Mouse (Mus musculus) forebrain, postnatal 0 days (tissue): ENCODE data around the gene Cops4. TPM values are rescaled to one million over a fixed set of nuclear protein-coding genes. Genes with fewer than 3 reads are reported as not detected.
A peak's percentile ranks its signal among the peaks of the same experiment; 100 is the strongest.

Experiments
- ATAC-seq: fragments of 200-750 bp; cut with Nextera tagmentation; 2 replicates; pipeline ENCODE4 v1.8.0; 2017; ENCODE audit warnings: mild to moderate bottlenecking, moderate library complexity
- DNase-seq: peaks from one replicate; pipeline ENCODE4 v3.0.0-alpha.2; 2015
- H3K27ac ChIP-seq: fragments of 300-500 bp; sonication (generic); 2 replicates; pipeline ENCODE4 v1.5.1; 2014; ENCODE audit warnings: low read depth, mild to moderate bottlenecking, antibody characterized with exemption, low read length, moderate library complexity, mixed read lengths
- H3K27me3 ChIP-seq: fragments of 300-500 bp; sonication (generic); 2 replicates; pipeline ENCODE4 v1.6.1; 2014; ENCODE audit warnings: mild to moderate bottlenecking, low read length, mixed read lengths; ENCODE audit not compliant: insufficient read depth
- H3K36me3 ChIP-seq: fragments of 300-500 bp; sonication (generic); 2 replicates; pipeline ENCODE4 v1.6.1; 2014; ENCODE audit warnings: mild to moderate bottlenecking, moderate library complexity; ENCODE audit not compliant: insufficient read depth
- H3K4me1 ChIP-seq: fragments of 300-500 bp; sonication (generic); 2 replicates; pipeline ENCODE4 v1.6.1; 2014; ENCODE audit warnings: antibody characterized with exemption; ENCODE audit not compliant: insufficient read depth
- H3K4me2 ChIP-seq: fragments of 300-500 bp; sonication (generic); 2 replicates; pipeline ENCODE4 v1.6.1; 2014; ENCODE audit warnings: low read depth, mild to moderate bottlenecking, moderate library complexity
- H3K4me3 ChIP-seq: fragments of 300-500 bp; sonication (generic); 2 replicates; pipeline ENCODE4 v1.5.1; 2014; ENCODE audit warnings: low read depth, low read length, mixed read lengths
- H3K9ac ChIP-seq: fragments of 300-500 bp; sonication (generic); 2 replicates; pipeline ENCODE4 v1.6.1; 2014; ENCODE audit warnings: mild to moderate bottlenecking
- H3K9me3 ChIP-seq: fragments of 300-500 bp; sonication (generic); 2 replicates; pipeline ENCODE4 v1.6.1; 2016; ENCODE audit warnings: low read length
- CTCF ChIP-seq: sonication (generic); IDR thresholded peaks from 2 replicates; pipeline ENCODE4 v1.5.1; 2016; ENCODE audit warnings: antibody characterized with exemption, control low read depth, low read depth
- WGBS: fragments of 180-500 bp; shearing (Covaris S2); extraction: QIAGEN DNeasy Blood & Tissue Kit; methylation state at CpG from one replicate; pipeline ENCODE4 v1.1.7; 2014; 5-methylcytosine and 5-hydroxymethylcytosine counted together
- microRNA-seq, 2 experiments: library from miRNA; unstranded; fragments of <30 nt; microRNA quantifications; one replicate each; pipeline ENCODE4; 2016
- polyA plus RNA-seq: library from polyadenylated mRNA; unstranded; fragments of >200 nt; fragmentation: Nextera tagmentation; extraction: Ambion mirVana; gene quantifications from 2 replicates; pipeline ENCODE4 v1.2.1, GENCODE M21; 2015
- total RNA-seq: library from RNA; depleted of rRNA; stranded (reverse); fragments of >200 nt; gene quantifications from 2 replicates; pipeline ENCODE4 v1.2.3, GENCODE M21; 2014; rRNA removed

The Cops4 gene
- total and polyA plus RNA-seq, 2 experiments from 2014 or later: 136 to 184 TPM

DNA sequence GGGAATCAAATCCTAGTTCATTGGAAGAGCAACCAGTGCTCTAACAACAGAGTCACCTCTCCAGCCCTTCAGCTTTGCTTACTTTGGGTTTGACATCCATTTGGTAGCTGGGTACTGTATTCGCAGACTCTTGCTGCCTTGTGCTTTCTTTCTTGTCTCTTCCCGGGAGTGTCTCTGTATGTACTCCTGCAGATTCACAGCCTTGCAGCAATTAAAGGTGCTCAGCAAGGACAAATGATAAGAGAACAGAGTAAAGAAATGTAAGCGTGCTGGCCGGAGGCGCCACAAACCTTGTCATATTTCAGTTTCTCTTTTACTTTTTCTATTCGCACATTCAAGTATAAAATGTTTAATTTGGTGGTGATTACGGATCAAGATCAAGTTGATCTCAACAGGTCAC is 69.0 kb downstream of the Cops4 start:
- Histone ChIP-seq H3K36me3 (no peaks in the 10 kb centered on the region), H3K27me3 (no peaks in the 10 kb centered on the region), H3K9ac (no peak overlapping the region), H3K27ac (no peak overlapping the region), H3K4me1 (no peaks in the 10 kb centered on the region), H3K4me2 (no peak overlapping the region), H3K4me3 (no peak overlapping the region), H3K9me3 (no peaks in the 10 kb centered on the region)
- TF ChIP-seq CTCF: no peak
- DNase-seq: no peak
- WGBS: 92% methylated on average over 7 of the region's 7 CpGs
- no peak for ATAC-seq

- H3K4me1 ChIP-seq: no peaks in the 10 kb centered on the region
- no peaks in the 10 kb centered on the region for H3K36me3 ChIP-seq
- ATAC-seq: no peak
- DNase-seq: no peak
- no peak overlapping the region for H3K9ac ChIP-seq
- H3K27ac ChIP-seq: no peak overlapping the region
- no peak for TF ChIP-seq CTCF
- H3K4me3 ChIP-seq: no peak overlapping the region
- H3K4me2 ChIP-seq: no peak overlapping the region
- 48% methylated on average over 2 of the region's 2 CpGs for WGBS
- no peaks in the 10 kb centered on the region for H3K9me3 ChIP-seq
- no peaks in the 10 kb centered on the region for H3K27me3 ChIP-seq
These were observed 69.5 kb downstream of the Cops4 start for GRCm38 (mm10) chr5:100587626-100588025.

DNA sequence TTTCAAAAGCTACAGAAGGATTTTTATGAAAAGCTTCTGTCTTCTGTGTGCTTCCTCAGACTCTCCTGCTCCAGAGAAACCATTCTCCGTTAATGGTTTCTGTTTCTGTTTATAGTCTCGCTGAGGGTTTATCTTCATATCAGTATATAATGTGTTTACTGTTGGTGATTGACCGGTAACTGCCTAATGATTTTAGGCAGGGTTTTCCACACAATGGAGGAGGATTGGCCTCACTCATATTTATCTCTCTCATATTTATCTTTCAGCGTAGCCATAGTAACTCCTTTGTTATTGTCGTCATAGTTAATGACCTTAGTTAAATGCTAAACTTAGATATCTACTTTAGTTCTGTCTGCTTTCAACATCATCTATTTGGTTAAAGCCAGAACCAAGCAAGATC is 72.4 kb downstream of the Cops4 start:
- H3K27me3 ChIP-seq: no peaks in the 10 kb centered on the region
- no peaks in the 10 kb centered on the region for H3K36me3 ChIP-seq
- no peak for ATAC-seq
- no peak overlapping the region for H3K9ac ChIP-seq
- 89% methylated on average over 5 of the region's 5 CpGs for WGBS
- H3K4me2 ChIP-seq: no peak overlapping the region
- no peak for TF ChIP-seq CTCF
- H3K4me1 ChIP-seq: no peaks in the 10 kb centered on the region
- H3K27ac ChIP-seq: no peak overlapping the region
- H3K4me3 ChIP-seq: no peak overlapping the region
- peaks cover 5% of the 10 kb centered on the region; the same call in 1 of the 2 replicates for H3K9me3 ChIP-seq
- no peak for DNase-seq

DNA sequence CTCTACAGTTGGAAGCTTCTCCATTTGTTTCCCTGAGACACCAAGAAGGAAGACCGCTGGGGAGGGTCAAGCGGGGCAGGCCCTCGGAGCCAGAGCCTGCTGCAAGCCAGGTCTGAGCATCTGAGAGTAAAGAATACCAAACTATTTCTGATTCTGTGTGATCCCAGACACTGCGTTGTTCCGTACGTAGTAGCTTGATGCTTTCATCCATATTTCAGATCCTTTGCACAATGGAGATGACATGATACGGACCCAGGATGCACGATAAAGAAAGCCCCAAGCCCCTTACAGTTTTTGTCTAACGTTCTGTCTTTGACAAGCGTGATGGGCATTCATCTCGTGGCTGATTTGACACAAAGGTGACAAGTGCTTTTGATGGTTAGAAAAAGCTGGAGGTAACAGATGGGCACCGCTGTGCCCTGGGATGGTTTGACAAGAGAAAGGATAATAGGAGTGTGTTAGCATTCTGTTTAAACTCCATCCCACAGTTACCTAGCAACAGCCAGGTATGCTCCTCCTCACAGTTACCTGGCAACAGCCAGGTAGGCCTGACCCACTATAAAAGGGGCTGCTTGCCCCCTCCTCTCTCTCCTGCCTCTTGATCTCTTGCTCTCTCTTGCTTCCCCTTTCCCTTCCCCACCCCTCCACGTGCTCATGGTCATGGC is 76.8 kb downstream of the Cops4 start:
- Histone ChIP-seq H3K4me3 (no peak overlapping the region), H3K36me3 (no peaks in the 10 kb centered on the region), H3K9me3 (peaks cover 5% of the 10 kb centered on the region; the same call in 1 of the 2 replicates), H3K4me2 (no peak overlapping the region), H3K9ac (no peak overlapping the region), H3K27ac (no peak overlapping the region), H3K4me1 (no peaks in the 10 kb centered on the region), H3K27me3 (no peaks in the 10 kb centered on the region)
- 84% methylated on average over 13 of the region's 13 CpGs for WGBS
- TF ChIP-seq CTCF: no peak
- DNase-seq: peak; percentile 16
- ATAC-seq: peak; percentile 77

GRCm38 (mm10) chr5:100595999-100596398 is 77.9 kb downstream of the Cops4 start:
- Histone ChIP-seq H3K4me1 (no peaks in the 10 kb centered on the region), H3K27me3 (no peaks in the 10 kb centered on the region), H3K4me2 (no peak overlapping the region), H3K36me3 (no peaks in the 10 kb centered on the region), H3K9me3 (peaks cover 5% of the 10 kb centered on the region; the same call in 1 of the 2 replicates), H3K4me3 (no peak overlapping the region), H3K9ac (no peak overlapping the region), H3K27ac (no peak overlapping the region)
- DNase-seq (no peak), ATAC-seq (no peak)
- WGBS: 92% methylated on average over 6 of the region's 6 CpGs
- TF ChIP-seq CTCF: no peak

Small RNAs within 50 kb of the gene (microRNA-seq; reads per million reads assigned to microRNA genes)
- 0 reads per million in 2 experiments for gene Gm23222

Other genes with a start within 250 kb of the Cops4 start
- 123 and 160 TPM in 2 replicates for gene Sec31a, start 102.1 kb upstream of the Cops4 start, total RNA-seq
- gene Sec31a, start 102.1 kb upstream of the Cops4 start, polyA plus RNA-seq: 77.5 and 78.6 TPM in 2 replicates
- 14.0 and 14.2 TPM in 2 replicates for gene Lin54, start 17.7 kb upstream of the Cops4 start, total RNA-seq
- gene Lin54, start 17.7 kb upstream of the Cops4 start, polyA plus RNA-seq: 4.8 and 7.2 TPM in 2 replicates
- gene Plac8, start 53.9 kb downstream of the Cops4 start, total RNA-seq: 0.38 and 3.5 TPM in 2 replicates
- gene Plac8, start 53.9 kb downstream of the Cops4 start, polyA plus RNA-seq: 1.5 and 2.0 TPM in 2 replicates
- 77.0 and 81.3 TPM in 2 replicates for gene Coq2, start 156.8 kb downstream of the Cops4 start, total RNA-seq
- 65.1 TPM in 2 replicates for gene Coq2, start 156.8 kb downstream of the Cops4 start, polyA plus RNA-seq
- 0.92 and 1.1 TPM in 2 replicates for gene Hpse, start 201.4 kb downstream of the Cops4 start, total RNA-seq
- gene Hpse, start 201.4 kb downstream of the Cops4 start, polyA plus RNA-seq: 0.41 and 0.58 TPM in 2 replicates